Mouse (Mus musculus): ENCODE data around the gene Flywch2.
"Not testable (repeated sequence)": the region's sequence is repeated elsewhere in the genome, so short reads cannot be mapped to it uniquely, and the experiment has no call there.

The Flywch2 gene

GRCm38 (mm10) chr17:23791079-23791357 lies 5.1 kb upstream of the Flywch2 start:
- in situ Hi-C loops (cut with MboI, MseI): no loop called here

- in situ Hi-C loops (cut with MboI, MseI): no loop called here
Measured at GRCm38 (mm10) chr17:23790269-23791078, 4.6 kb upstream of the Flywch2 start, which contains the start of gene Srrm2. Gene Srrm2, plus strand, starts transcription at chr17:23790532.

GRCm38 (mm10) chr17:23789749-23790268 lies 3.9 kb upstream of the Flywch2 start:
- in situ Hi-C loops (cut with MboI, MseI): no loop called here

GRCm38 (mm10) chr17:23788973-23789372 lies 3.1 kb upstream of the Flywch2 start:
- in situ Hi-C loops (cut with MboI, MseI): no loop called here

GRCm38 (mm10) chr17:23786510-23786931 lies 640 bp upstream of the Flywch2 start:
- in situ Hi-C loops (cut with MboI, MseI): no loop called here

GRCm38 (mm10) chr17:23783352-23783751 lies 2.5 kb downstream of the Flywch2 start:
- in situ Hi-C loops (cut with MboI, MseI): no loop called here

- in situ Hi-C loops (cut with MboI, MseI): loop anchor here (5.0 kb wide), 1 partner anchor 74 kb away; no protein-coding TSS in a partner anchor
Measured at GRCm38 (mm10) chr17:23778447-23778846, 7.4 kb downstream of the Flywch2 start.

- in situ Hi-C loops (cut with MboI, MseI): loop anchor here (5.0 kb wide), 1 partner anchor 75 kb away; no protein-coding TSS in a partner anchor
Measured at GRCm38 (mm10) chr17:23777141-23777540, 8.7 kb downstream of the Flywch2 start.

- in situ Hi-C loops (cut with MboI, MseI): loop anchor here (5.0 kb wide), 1 partner anchor 76 kb away; no protein-coding TSS in a partner anchor
Measured at GRCm38 (mm10) chr17:23776216-23776615, 9.7 kb downstream of the Flywch2 start.

- in situ Hi-C loops (cut with MboI, MseI): no loop called here
Measured at GRCm38 (mm10) chr17:23774090-23774489, 11.8 kb downstream of the Flywch2 start.

GRCm38 (mm10) chr17:23773676-23774075 lies 12.2 kb downstream of the Flywch2 start:
- in situ Hi-C loops (cut with MboI, MseI): no loop called here

GRCm38 (mm10) chr17:23772219-23772556 lies 13.7 kb downstream of the Flywch2 start:
- in situ Hi-C loops (cut with MboI, MseI): not testable (repeated sequence)

- in situ Hi-C loops (cut with MboI, MseI): no loop called here
Measured at GRCm38 (mm10) chr17:23771284-23772218, 14.3 kb downstream of the Flywch2 start, which contains the start of gene Flywch1. Gene Flywch1, minus strand, starts transcription at chr17:23771602.

GRCm38 (mm10) chr17:23770896-23771283 lies 15.0 kb downstream of the Flywch2 start:
- in situ Hi-C loops (cut with MboI, MseI): no loop called here

GRCm38 (mm10) chr17:23770493-23770892 lies 15.4 kb downstream of the Flywch2 start:
- in situ Hi-C loops (cut with MboI, MseI): no loop called here

- in situ Hi-C loops (cut with MboI, MseI): no loop called here
Measured at GRCm38 (mm10) chr17:23762976-23763375, 22.9 kb downstream of the Flywch2 start.

- in situ Hi-C loops (cut with MboI, MseI): no loop called here
Measured at GRCm38 (mm10) chr17:23761155-23761554, 24.7 kb downstream of the Flywch2 start.

- in situ Hi-C loops (cut with MboI, MseI): no loop called here
Measured at GRCm38 (mm10) chr17:23760231-23760630, 25.6 kb downstream of the Flywch2 start.

GRCm38 (mm10) chr17:23758801-23759200 lies 27.1 kb downstream of the Flywch2 start:
- in situ Hi-C loops (cut with MboI, MseI): no loop called here

GRCm38 (mm10) chr17:23757581-23757980 lies 28.3 kb downstream of the Flywch2 start:
- in situ Hi-C loops (cut with MboI, MseI): no loop called here

- in situ Hi-C loops (cut with MboI, MseI): no loop called here
Measured at GRCm38 (mm10) chr17:23755689-23756088, 30.2 kb downstream of the Flywch2 start.

All from T-helper 2 cell (primary cell).